Mouse (Mus musculus) myocyte (in vitro differentiated cells): ENCODE measurements around the gene Irs2.

Source experiments
- CEBPB ChIP-seq: IDR thresholded peaks from 2 replicates; pipeline ENCODE4 v1.6.1; 2011; ENCODE audit warnings: mild to moderate bottlenecking, moderate library complexity; ENCODE audit not compliant: poor library complexity, insufficient read depth, severe bottlenecking
- E2F4 ChIP-seq: IDR thresholded peaks from one replicate; pipeline ENCODE4 v1.6.1; 2011; ENCODE audit warnings: mild to moderate bottlenecking, control low read depth, moderate library complexity; ENCODE audit not compliant: insufficient read depth
- MAX ChIP-seq: IDR thresholded peaks from one replicate; pipeline ENCODE4 v1.6.1; 2011; ENCODE audit warnings: low read depth, mild to moderate bottlenecking, control low read depth
- MYOD1 ChIP-seq, 3 experiments: IDR thresholded peaks; one replicate each; pipeline ENCODE4 v1.6.1; 2011; ENCODE audit warnings: control low read depth in 2 of 3, low read depth in 2 of 3, mild to moderate bottlenecking in 2 of 3, moderate library complexity in 1 of 3; ENCODE audit not compliant: insufficient read length in 2 of 3, control insufficient read depth in 1 of 3
- MYOG ChIP-seq, 3 experiments: IDR thresholded peaks; one replicate each; pipeline ENCODE4 v1.6.1; 2011; ENCODE audit warnings: control low read depth in 2 of 3, low read depth in 2 of 3, mild to moderate bottlenecking in 2 of 3; ENCODE audit not compliant: insufficient read length in 2 of 3, control insufficient read depth in 1 of 3, insufficient read depth in 1 of 3
- POLR2A ChIP-seq: IDR thresholded peaks from one replicate; pipeline ENCODE4 v1.6.1; 2011; ENCODE audit warnings: low read depth, mild to moderate bottlenecking, control low read depth, moderate library complexity; ENCODE audit not compliant: insufficient read length
- POLR2AphosphoS2 ChIP-seq: IDR thresholded peaks from one replicate; pipeline ENCODE4 v1.6.1; 2011; ENCODE audit warnings: low read depth, control low read depth; ENCODE audit not compliant: insufficient read length
- REST ChIP-seq: IDR thresholded peaks from one replicate; pipeline ENCODE4 v1.6.1; 2011; ENCODE audit warnings: mild to moderate bottlenecking, control low read depth, moderate library complexity; ENCODE audit not compliant: insufficient read depth, insufficient read length
- SRF ChIP-seq: IDR thresholded peaks from one replicate; pipeline ENCODE4 v1.6.1; 2011; ENCODE audit warnings: low read depth; ENCODE audit not compliant: control insufficient read depth, insufficient read length
- TCF12 ChIP-seq: IDR thresholded peaks from one replicate; pipeline ENCODE4 v1.6.1; 2011; ENCODE audit warnings: mild to moderate bottlenecking, control low read depth; ENCODE audit not compliant: poor library complexity, insufficient read depth, severe bottlenecking
- USF1 ChIP-seq: IDR thresholded peaks from one replicate; pipeline ENCODE4 v1.6.1; 2011; ENCODE audit warnings: low read depth, mild to moderate bottlenecking, control low read depth, moderate library complexity

DNA sequence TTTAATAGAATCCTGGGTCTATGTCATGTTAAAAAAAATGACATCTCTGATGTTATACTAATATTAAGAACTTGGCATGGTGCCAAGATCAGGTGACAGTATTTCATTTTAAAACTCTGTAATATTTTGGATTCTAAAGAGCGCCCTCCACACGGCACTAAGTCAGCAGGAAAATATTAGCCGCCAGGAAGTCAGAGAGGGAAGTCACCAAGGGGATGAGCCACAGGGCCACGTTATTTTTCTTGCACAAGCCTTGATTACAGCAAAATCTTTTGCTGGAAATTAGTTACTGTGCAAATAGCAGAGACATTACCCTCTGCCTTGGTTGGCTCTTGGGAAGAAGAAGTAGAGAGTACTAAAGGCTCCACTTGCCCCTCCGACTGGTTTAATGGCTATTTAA, 30.5 kb upstream of the Irs2 start:
- TF ChIP-seq MYOG (IDR thresholded peaks at IDR 0.05; ENCODE audit: control insufficient read depth in 1 of 3, insufficient read depth in 1 of 3, insufficient read length in 2 of 3, low read depth in 2 of 3): no peak
- no peak for TF ChIP-seq POLR2A
- TF ChIP-seq TCF12: no peak
- TF ChIP-seq USF1: no peak
- TF ChIP-seq E2F4: no peak
- no peak for TF ChIP-seq CEBPB
- TF ChIP-seq MYOD1 (IDR thresholded peaks at IDR 0.05; ENCODE audit: control insufficient read depth in 1 of 3, insufficient read length in 2 of 3, low read depth in 2 of 3): no peak
- no peak for TF ChIP-seq MAX
- no peak for TF ChIP-seq REST
- TF ChIP-seq POLR2AphosphoS2: no peak
- no peak for TF ChIP-seq SRF
